Mouse (Mus musculus) heart, adult 8-10 months (tissue): ENCODE measurements around the gene Srgap3. TPM values are rescaled to one million over a fixed set of nuclear protein-coding genes. Genes with fewer than 3 reads are reported as not detected.

Experiments
- DNase-seq: peaks from one replicate; pipeline ENCODE4 v3.0.0; 2022; ENCODE audit warnings: low spot score
- total RNA-seq, 4 experiments: library from RNA; stranded (reverse); gene quantifications; 2 replicates each; pipeline ENCODE4 v1.2.4; 2022

Gene Srgap3
- total RNA-seq, 4 experiments from 2014 or later = 0.65 to 0.90 (median 0.77) TPM

- DNase-seq = no peak
These were observed 3.4 kb upstream of the Srgap3 start for GRCm38 (mm10) chr6:112950205-112951110.

- no peak for DNase-seq
These were observed 2.2 kb upstream of the Srgap3 start for GRCm38 (mm10) chr6:112949220-112949619.

GRCm38 (mm10) chr6:112948416-112948815, 1.4 kb upstream of the Srgap3 start:
- DNase-seq = no peak

- no peak for DNase-seq
These were observed 850 bp downstream of the Srgap3 start for GRCm38 (mm10) chr6:112946021-112946811.

GRCm38 (mm10) chr6:112945181-112945751, 1.8 kb downstream of the Srgap3 start:
- DNase-seq = no peak

- no peak for DNase-seq
These were observed 3.3 kb downstream of the Srgap3 start for GRCm38 (mm10) chr6:112943596-112944245.

GRCm38 (mm10) chr6:112939281-112939680, 7.8 kb downstream of the Srgap3 start:
- DNase-seq = no peak

GRCm38 (mm10) chr6:112937791-112938190, 9.3 kb downstream of the Srgap3 start:
- DNase-seq = no peak

GRCm38 (mm10) chr6:112934501-112934900, 12.6 kb downstream of the Srgap3 start:
- DNase-seq = no peak

- no peak for DNase-seq
These were observed 14.5 kb downstream of the Srgap3 start for GRCm38 (mm10) chr6:112932611-112933010.

GRCm38 (mm10) chr6:112930011-112930451, 17.0 kb downstream of the Srgap3 start:
- DNase-seq = no peak

- DNase-seq = no peak
These were observed 17.6 kb downstream of the Srgap3 start for GRCm38 (mm10) chr6:112929291-112929984.

GRCm38 (mm10) chr6:112928841-112929240, 18.2 kb downstream of the Srgap3 start:
- DNase-seq = no peak

GRCm38 (mm10) chr6:112927341-112927740, 19.7 kb downstream of the Srgap3 start:
- no peak for DNase-seq

- DNase-seq = no peak
These were observed 21.1 kb downstream of the Srgap3 start for GRCm38 (mm10) chr6:112926011-112926410.

GRCm38 (mm10) chr6:112925234-112925975, 21.7 kb downstream of the Srgap3 start:
- DNase-seq = no peak

- no peak for DNase-seq
These were observed 22.4 kb downstream of the Srgap3 start for GRCm38 (mm10) chr6:112924606-112925141.

GRCm38 (mm10) chr6:112920619-112921195, 26.4 kb downstream of the Srgap3 start:
- no peak for DNase-seq

- no peak for DNase-seq
These were observed 29.3 kb downstream of the Srgap3 start for GRCm38 (mm10) chr6:112917717-112918116.

GRCm38 (mm10) chr6:112916243-112916642, 30.8 kb downstream of the Srgap3 start:
- no peak for DNase-seq
